Mouse (Mus musculus): ENCODE measurements around the gene Ciapin1.
"Not testable (repeated sequence)": the region's sequence is repeated elsewhere in the genome, so short reads cannot be mapped to it uniquely, and the experiment has no call there.

The Ciapin1 gene

GRCm38 (mm10) chr8:94857011-94857345, 18.8 kb upstream of the Ciapin1 start:
- DNase-seq (ENCODE audit: low spot score) = no peak

- DNase-seq (ENCODE audit: low spot score) = not testable (repeated sequence)
Observed at GRCm38 (mm10) chr8:94854761-94855160, 16.6 kb upstream of the Ciapin1 start.

GRCm38 (mm10) chr8:94850049-94850448, 11.9 kb upstream of the Ciapin1 start:
- DNase-seq (ENCODE audit: low spot score) = no peak

- no peak for DNase-seq (ENCODE audit: low spot score)
Observed at GRCm38 (mm10) chr8:94841183-94841582, 3.0 kb upstream of the Ciapin1 start.

- DNase-seq (ENCODE audit: low spot score) = no peak
Observed at GRCm38 (mm10) chr8:94838600-94838999, 442 bp upstream of the Ciapin1 start.

GRCm38 (mm10) chr8:94836456-94837240, 1.5 kb downstream of the Ciapin1 start:
- DNase-seq (ENCODE audit: low spot score) = no peak

GRCm38 (mm10) chr8:94835751-94836150, 2.4 kb downstream of the Ciapin1 start:
- DNase-seq (ENCODE audit: low spot score) = not testable (repeated sequence)

GRCm38 (mm10) chr8:94833901-94834405, 4.2 kb downstream of the Ciapin1 start:
- not testable (repeated sequence) for DNase-seq (ENCODE audit: low spot score)

GRCm38 (mm10) chr8:94828284-94828683, 9.9 kb downstream of the Ciapin1 start:
- DNase-seq (ENCODE audit: low spot score) = no peak

- DNase-seq (ENCODE audit: low spot score) = no peak
Observed at GRCm38 (mm10) chr8:94826210-94826609, 11.9 kb downstream of the Ciapin1 start.

- DNase-seq (ENCODE audit: low spot score) = no peak
Observed at GRCm38 (mm10) chr8:94825170-94825569, 13.0 kb downstream of the Ciapin1 start.

GRCm38 (mm10) chr8:94822637-94823560, 15.3 kb downstream of the Ciapin1 start:
- DNase-seq (ENCODE audit: low spot score) = peak; percentile 79

- DNase-seq (ENCODE audit: low spot score) = no peak
Observed at GRCm38 (mm10) chr8:94821381-94821780, 16.8 kb downstream of the Ciapin1 start.

- no peak for DNase-seq (ENCODE audit: low spot score)
Observed at GRCm38 (mm10) chr8:94820553-94820952, 17.6 kb downstream of the Ciapin1 start.

- no peak for DNase-seq (ENCODE audit: low spot score)
Observed at GRCm38 (mm10) chr8:94819671-94820179, 18.4 kb downstream of the Ciapin1 start.

- no peak for DNase-seq (ENCODE audit: low spot score)
Observed at GRCm38 (mm10) chr8:94817933-94818332, 20.2 kb downstream of the Ciapin1 start.

GRCm38 (mm10) chr8:94814556-94814955, 23.6 kb downstream of the Ciapin1 start:
- DNase-seq (ENCODE audit: low spot score) = peak; percentile 75

GRCm38 (mm10) chr8:94812645-94813098, 25.5 kb downstream of the Ciapin1 start:
- peak; percentile 94 for DNase-seq (ENCODE audit: low spot score)

- DNase-seq (ENCODE audit: low spot score) = no peak
Observed at GRCm38 (mm10) chr8:94811654-94812053, 26.5 kb downstream of the Ciapin1 start.

- no peak for DNase-seq (ENCODE audit: low spot score)
Observed at GRCm38 (mm10) chr8:94810855-94811254, 27.3 kb downstream of the Ciapin1 start.

GRCm38 (mm10) chr8:94810153-94810552, 28.0 kb downstream of the Ciapin1 start, which contains the start of gene Ccl17:
Gene Ccl17 (plus strand): TSS chr8:94810453.
- no peak for DNase-seq (ENCODE audit: low spot score)

- DNase-seq (ENCODE audit: low spot score) = no peak
Observed at GRCm38 (mm10) chr8:94808372-94808771, 29.8 kb downstream of the Ciapin1 start.
